Mouse (Mus musculus) ES-E14 (cell line): Measurements from ENCODE around the gene Mrpl39. TPM values are rescaled to one million over a fixed set of nuclear protein-coding genes. Genes with fewer than 3 reads are reported as not detected.
A peak's percentile ranks its signal among the peaks of the same experiment; 100 is the strongest.

Experiments used
- DNase-seq: peaks from one replicate; pipeline ENCODE4 v3.0.0-alpha.2; 2013; ENCODE audit warnings: low read depth, low spot score
- H3K27ac ChIP-seq: 2 replicates; pipeline ENCODE4 v1.5.1; 2012; ENCODE audit warnings: low read depth, mild to moderate bottlenecking, low read length, moderate library complexity, mixed read lengths; ENCODE audit not compliant: poor library complexity, insufficient read depth, severe bottlenecking
- H3K36me3 ChIP-seq: 2 replicates; pipeline ENCODE4 v1.6.1; 2012; ENCODE audit warnings: mild to moderate bottlenecking, low read length, moderate library complexity, mixed read lengths; ENCODE audit not compliant: control insufficient read depth, poor library complexity, insufficient read depth, severe bottlenecking
- H3K4me1 ChIP-seq, 2 experiments: fragments of 150-350 bp in 1 of 2; sonication (generic) in 1 of 2; 2 replicates each; pipeline ENCODE4 v1.6.1; 2012; ENCODE audit warnings: low read length in 2 of 2, mild to moderate bottlenecking in 1 of 2, mixed read lengths in 1 of 2; ENCODE audit not compliant: control insufficient read depth in 2 of 2, insufficient read depth in 2 of 2, poor library complexity in 1 of 2
- H3K4me3 ChIP-seq, 2 experiments: fragments of 150-350 bp in 1 of 2; sonication (generic) in 1 of 2; 2 replicates each; pipeline ENCODE4 v1.5.1; 2012; ENCODE audit warnings: low read length in 2 of 2, low read depth in 1 of 2, mild to moderate bottlenecking in 1 of 2, mixed read lengths in 1 of 2; ENCODE audit not compliant: insufficient read depth in 1 of 2, poor library complexity in 1 of 2, severe bottlenecking in 1 of 2
- H3K9ac ChIP-seq: 2 replicates; pipeline ENCODE4 v1.6.1; 2012; ENCODE audit warnings: low read depth, mild to moderate bottlenecking, low read length, mixed read lengths; ENCODE audit not compliant: poor library complexity, insufficient read depth, severe bottlenecking
- H3K9me3 ChIP-seq: fragments of 150-350 bp; sonication (generic); 2 replicates; pipeline ENCODE4 v1.6.1; 2012; ENCODE audit warnings: low read depth, mild to moderate bottlenecking, low read length; ENCODE audit not compliant: control insufficient read depth, insufficient read depth
- CHD2 ChIP-seq: IDR thresholded peaks from 2 replicates; pipeline ENCODE4 v1.6.1; 2014; ENCODE audit warnings: mild to moderate bottlenecking, low read depth, low read length, inconsistent platforms
- HCFC1 ChIP-seq: IDR thresholded peaks from 2 replicates; pipeline ENCODE4 v1.6.1; 2012; ENCODE audit warnings: low read length, inconsistent platforms, borderline replicate concordance; ENCODE audit not compliant: insufficient read depth
- MAFK ChIP-seq: IDR thresholded peaks from 2 replicates; pipeline ENCODE4 v1.6.1; 2014; ENCODE audit warnings: mild to moderate bottlenecking, low read depth, low read length, inconsistent platforms; ENCODE audit not compliant: insufficient read depth
- ZC3H11A ChIP-seq: IDR thresholded peaks from 2 replicates; pipeline ENCODE4 v1.6.1; 2012; ENCODE audit warnings: low read depth, mild to moderate bottlenecking, inconsistent platforms, low read length, borderline replicate concordance
- ZNF384 ChIP-seq: IDR thresholded peaks from 2 replicates; pipeline ENCODE4 v1.6.1; 2012; ENCODE audit warnings: low read depth, low read length, inconsistent platforms
- in situ Hi-C, 2 experiments: fragments of 600-800 bp; cut with MboI; formaldehyde crosslinking; loops; one replicate each; pipeline ENCODE4 v1.15.1; 2025; ENCODE audit warnings: low sequenced_read_pairs in 2 of 2, inconsistent platforms in 1 of 2; ENCODE audit not compliant: unreplicated experiment in 2 of 2
- total RNA-seq: library from RNA; depleted of rRNA; stranded (reverse); fragments of 300-350 nt; gene quantifications from 2 replicates; pipeline ENCODE4 v1.2.3, GENCODE M21; 2012

The Mrpl39 gene
- total RNA-seq, 1 experiment = 66.3 TPM

GRCm38 (mm10) chr16:84774761-84775231 lies 39.3 kb upstream of the Mrpl39 start:
- in situ Hi-C loops = no loop called here
- Histone ChIP-seq H3K4me1 (peaks cover 0 to 9% of the 10 kb centered on the region in 2 experiments; a peak in 3 of 4 replicates), H3K9ac (peak overlapping the region; percentile 63), H3K27ac (peak overlapping the region; percentile 9), H3K36me3 (no peaks in the 10 kb centered on the region), H3K4me3 (peak overlapping the region; percentile 68 to 84), H3K9me3 (no peaks in the 10 kb centered on the region)
- TF ChIP-seq HCFC1 = no peak
- no peak for TF ChIP-seq ZC3H11A
- no peak for TF ChIP-seq MAFK
- TF ChIP-seq CHD2 = no peak
- no peak for DNase-seq

- Histone ChIP-seq H3K9me3 (no peaks in the 10 kb centered on the region), H3K9ac (peak within 1 kb of the TSS; percentile 63), H3K4me1 (peaks cover 0 to 9% of the 10 kb centered on the region in 2 experiments; a peak in 3 of 4 replicates), H3K36me3 (no peaks in the 10 kb centered on the region), H3K4me3 (peak within 1 kb of the TSS; percentile 68 to 84), H3K27ac (peak within 1 kb of the TSS; percentile 9)
- TF ChIP-seq ZC3H11A (no peak), CHD2 (no peak), HCFC1 (no peak), ZNF384 (no peak), MAFK (no peak)
- in situ Hi-C loops = no loop called here
- DNase-seq = no peak
Measured at GRCm38 (mm10) chr16:84774003-84774703, 38.6 kb upstream of the Mrpl39 start, which contains the start of gene Jam2. Gene Jam2 (plus strand): TSS chr16:84774123.

- DNase-seq = no peak
- Histone ChIP-seq H3K27ac (peak overlapping the region; percentile 9; the same call in 1 of the 2 replicates), H3K36me3 (no peaks in the 10 kb centered on the region), H3K4me3 (peak overlapping the region; percentile 68 to 84), H3K9me3 (no peaks in the 10 kb centered on the region), H3K9ac (0 out of 2 replicates have a peak overlapping the region, but pooled peaks have one; percentile 63), H3K4me1 (peaks cover 0 to 9% of the 10 kb centered on the region in 2 experiments; a peak in 3 of 4 replicates)
- TF ChIP-seq ZNF384 (no peak), MAFK (no peak), ZC3H11A (no peak), CHD2 (no peak), HCFC1 (no peak)
- in situ Hi-C loops = no loop called here
Measured at GRCm38 (mm10) chr16:84773268-84773861, 37.8 kb upstream of the Mrpl39 start.

- in situ Hi-C loops = no loop called here
- Histone ChIP-seq H3K9me3 (no peaks in the 10 kb centered on the region), H3K36me3 (no peaks in the 10 kb centered on the region), H3K4me1 (peaks cover 2 to 8% of the 10 kb centered on the region in 2 experiments), H3K27ac (peak overlapping the region; percentile 14; the same call in 1 of the 2 replicates), H3K4me3 (no peak overlapping the region; a peak in 1 of 4 replicates), H3K9ac (no peak overlapping the region)
- DNase-seq = no peak
- TF ChIP-seq ZNF384 (peak; percentile 96), HCFC1 (no peak)
Measured at GRCm38 (mm10) chr16:84772496-84773267, 37.1 kb upstream of the Mrpl39 start.
